Mouse (Mus musculus) neural tube, embryonic 11.5 days (tissue): ENCODE results near the gene Lrrc10b. TPM values are rescaled to one million over a fixed set of nuclear protein-coding genes. Genes with fewer than 3 reads are reported as not detected.

Source experiments
- polyA plus RNA-seq: library from polyadenylated mRNA; unstranded; fragments of >200 nt; fragmentation: Nextera tagmentation; extraction: Ambion mirVana; gene quantifications from 2 replicates; pipeline ENCODE4 v1.2.1, GENCODE M21; 2014

Lrrc10b gene
- polyA plus RNA-seq, 1 experiment from 2014 or later: 0.56 TPM

Other genes with a start within 250 kb of the Lrrc10b start
- gene Myrf, start 216.7 kb downstream of the Lrrc10b start, polyA plus RNA-seq: 1.8 and 2.5 TPM in 2 replicates
- 3.2 and 3.4 TPM in 2 replicates for gene Dagla, start 152.6 kb downstream of the Lrrc10b start, polyA plus RNA-seq
- gene Syt7, start 68.4 kb downstream of the Lrrc10b start, polyA plus RNA-seq: 3.7 and 4.7 TPM in 2 replicates
- 0.17 TPM in 1 of 2 replicates, not detected in the other for gene Ppp1r32, start 25.5 kb upstream of the Lrrc10b start, polyA plus RNA-seq
- 64.5 and 68.0 TPM in 2 replicates for gene Cpsf7, start 67.8 kb upstream of the Lrrc10b start, polyA plus RNA-seq
- gene Sdhaf2, start 68.7 kb upstream of the Lrrc10b start, polyA plus RNA-seq: 66.7 and 68.1 TPM in 2 replicates
- 57.7 and 59.4 TPM in 2 replicates for gene Tmem216, start 98.8 kb upstream of the Lrrc10b start, polyA plus RNA-seq
- 13.2 and 14.3 TPM in 2 replicates for gene Cyb561a3, start 119.7 kb upstream of the Lrrc10b start, polyA plus RNA-seq
- 55.8 and 56.2 TPM in 2 replicates for gene Tmem138, start 119.9 kb upstream of the Lrrc10b start, polyA plus RNA-seq
- 442 and 460 TPM in 2 replicates for gene Ddb1, start 147.9 kb upstream of the Lrrc10b start, polyA plus RNA-seq
- 21.2 and 22.7 TPM in 2 replicates for gene Tkfc, start 148.2 kb upstream of the Lrrc10b start, polyA plus RNA-seq
- gene Vwce, start 176.7 kb upstream of the Lrrc10b start, polyA plus RNA-seq: 0.34 TPM in 2 replicates
- not detected in 2 replicates for gene Pga5, start 220.6 kb upstream of the Lrrc10b start, polyA plus RNA-seq
- 34.3 and 34.4 TPM in 2 replicates for gene Vps37c, start 231.3 kb upstream of the Lrrc10b start, polyA plus RNA-seq